Mouse (Mus musculus): ENCODE data around the gene Hcar2. TPM values are rescaled to one million over a fixed set of nuclear protein-coding genes. Genes with fewer than 3 reads are reported as not detected.

The Hcar2 gene
- polyA plus RNA-seq, 1 experiment from 2014 or later, result not detected

DNA sequence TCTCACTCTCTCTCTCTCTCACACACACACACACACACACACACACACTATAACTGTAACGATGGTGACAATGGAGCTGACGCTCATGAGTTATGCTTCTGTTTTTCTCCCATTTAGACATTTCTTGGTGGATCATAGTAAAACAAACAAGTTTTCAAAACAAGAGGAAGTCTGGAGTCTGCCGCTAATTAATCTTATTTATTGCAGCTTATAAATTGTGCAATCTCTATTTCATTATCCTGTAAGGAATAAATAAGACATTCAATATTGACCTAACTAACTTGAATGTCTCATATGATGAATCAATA, 44.1 kb downstream of the Hcar2 start:
- H3K27me3 ChIP-seq, result no peaks in the 10 kb centered on the region
- H3K36me3 ChIP-seq, result peaks cover 34% of the 10 kb centered on the region
- no peak for ATAC-seq (ENCODE audit: low FRiP score, low read depth)
- no peaks in the 10 kb centered on the region for H3K4me1 ChIP-seq
- H3K4me2 ChIP-seq (replicated peaks), result no peak overlapping the region
- H3K4me3 ChIP-seq, result no peak overlapping the region
- 98% methylated on average over 3 of the region's 3 CpGs for WGBS
- no peak overlapping the region for H3K9ac ChIP-seq (replicated peaks)
- no peak overlapping the region for H3K27ac ChIP-seq (replicated peaks)
- no peaks in the 10 kb centered on the region for H3K9me3 ChIP-seq

DNA sequence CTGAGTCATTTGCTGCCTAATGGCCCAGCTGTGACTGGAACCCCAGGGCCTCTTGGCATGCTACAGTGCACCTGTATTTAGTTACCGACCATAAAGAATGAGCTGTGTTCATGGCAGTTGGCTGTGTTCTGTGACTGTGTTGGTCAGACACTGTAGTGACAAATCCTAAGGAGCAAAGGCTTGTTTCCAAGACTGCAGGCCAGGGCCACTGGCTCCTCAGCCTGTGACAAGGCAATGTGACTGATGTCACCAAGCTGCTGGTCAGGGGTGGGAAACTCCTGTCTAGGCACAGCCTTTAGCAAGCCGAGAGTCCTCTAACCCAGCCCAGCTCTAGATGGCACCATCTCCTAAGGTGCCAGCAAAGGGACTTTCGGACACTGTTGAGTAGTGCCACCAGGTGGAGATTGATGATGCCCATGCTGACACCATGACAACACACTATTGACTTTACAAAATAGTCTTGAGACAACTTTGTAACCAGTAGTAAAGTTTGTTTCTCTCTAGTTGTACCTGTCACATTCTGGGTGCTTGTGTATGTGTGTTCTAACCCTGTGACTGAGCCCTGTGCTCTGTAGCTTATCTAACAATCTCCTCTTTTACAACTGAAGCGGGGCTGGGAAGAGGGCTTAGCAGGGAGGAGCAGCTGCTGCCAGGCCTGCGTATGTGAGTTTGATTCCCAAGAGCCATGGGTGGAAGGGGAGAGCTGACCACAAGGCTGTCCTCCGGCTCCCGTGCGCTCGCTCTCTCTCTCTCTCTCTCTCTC, 44.6 kb downstream of the Hcar2 start:
- Histone ChIP-seq H3K36me3 (peaks cover 37% of the 10 kb centered on the region), H3K4me2 (replicated peaks) (no peak overlapping the region), H3K27ac (replicated peaks) (no peak overlapping the region), H3K27me3 (no peaks in the 10 kb centered on the region), H3K9me3 (no peaks in the 10 kb centered on the region), H3K9ac (replicated peaks) (no peak overlapping the region), H3K4me3 (no peak overlapping the region), H3K4me1 (no peaks in the 10 kb centered on the region)
- ATAC-seq (ENCODE audit: low FRiP score, low read depth), result no peak
- 91% methylated on average over 8 of the region's 9 CpGs for WGBS

DNA sequence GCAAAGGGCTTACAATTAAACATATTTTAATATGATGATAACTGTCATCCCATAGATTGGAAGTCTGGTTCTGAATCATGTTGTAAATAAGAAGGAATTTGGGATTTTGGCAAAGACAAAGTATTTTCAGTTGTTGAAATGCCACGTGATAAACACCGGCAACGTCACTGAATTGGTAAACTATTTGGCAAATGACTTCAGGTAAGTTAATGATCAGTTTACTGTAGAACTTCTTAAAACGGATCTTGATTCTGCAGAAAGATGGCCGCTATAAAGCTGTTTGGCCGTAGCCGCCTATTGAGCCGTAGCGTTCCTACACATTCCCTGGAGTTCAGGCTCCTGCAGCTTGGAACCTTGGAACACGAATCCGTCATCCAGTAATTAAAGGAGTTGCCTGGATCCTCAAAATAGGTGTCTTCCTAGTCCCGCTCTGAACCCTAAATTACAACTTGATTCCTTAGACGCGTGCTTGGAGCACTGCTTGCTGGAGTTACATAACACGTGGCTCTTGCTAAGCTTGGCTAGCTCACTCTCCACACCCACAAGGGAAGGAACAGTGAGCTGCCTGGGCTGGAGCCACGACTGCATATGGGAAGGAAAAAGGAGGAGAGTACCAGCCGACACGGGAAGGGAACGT, 46.2 kb downstream of the Hcar2 start:
- Histone ChIP-seq H3K9ac (replicated peaks) (no peak overlapping the region), H3K27ac (replicated peaks) (no peak overlapping the region), H3K4me3 (no peak overlapping the region), H3K9me3 (no peaks in the 10 kb centered on the region), H3K4me2 (replicated peaks) (no peak overlapping the region), H3K4me1 (no peaks in the 10 kb centered on the region), H3K27me3 (no peaks in the 10 kb centered on the region), H3K36me3 (peaks cover 52% of the 10 kb centered on the region)
- ATAC-seq (ENCODE audit: low FRiP score, low read depth), result no peak
- WGBS, result 95% methylated on average over 19 of the region's 19 CpGs

DNA sequence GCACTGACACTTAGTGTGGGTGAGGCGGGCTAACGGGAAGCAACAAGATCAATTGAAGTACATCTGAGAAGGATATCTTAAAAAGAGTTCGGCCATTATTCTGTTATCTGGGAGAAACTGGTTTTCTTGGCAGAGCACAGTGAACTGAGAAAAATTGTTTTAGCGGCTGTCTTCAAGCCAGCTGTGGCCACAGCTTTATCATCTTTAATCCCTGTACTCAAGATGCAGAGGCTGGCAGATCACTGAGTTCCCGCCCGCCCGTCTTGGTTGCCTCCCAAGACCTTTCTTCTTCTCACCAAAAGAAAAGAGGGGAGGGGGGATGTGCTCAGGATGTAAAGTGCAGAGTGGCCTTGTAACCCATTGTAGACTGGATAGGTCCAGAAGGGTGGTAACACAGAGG, 48.4 kb downstream of the Hcar2 start:
- Histone ChIP-seq H3K36me3 (peaks cover 62% of the 10 kb centered on the region), H3K9ac (replicated peaks) (no peak overlapping the region), H3K4me2 (replicated peaks) (no peak overlapping the region), H3K27me3 (no peaks in the 10 kb centered on the region), H3K4me1 (no peaks in the 10 kb centered on the region), H3K27ac (replicated peaks) (no peak overlapping the region), H3K4me3 (no peak overlapping the region), H3K9me3 (no peaks in the 10 kb centered on the region)
- no peak for ATAC-seq (ENCODE audit: low FRiP score, low read depth)
- 81% methylated on average over 7 of the region's 7 CpGs for WGBS

Other genes with a start within 250 kb of the Hcar2 start
- gene Clip1, start 180.9 kb downstream of the Hcar2 start, polyA plus RNA-seq (2016; fragmentation: Nextera tagmentation; extraction: Ambion mirVana), result 65.7 and 69.8 TPM in 2 replicates
- gene Zcchc8, start 144.4 kb downstream of the Hcar2 start, polyA plus RNA-seq (2016; fragmentation: Nextera tagmentation; extraction: Ambion mirVana), result 92.4 and 97.3 TPM in 2 replicates
- gene Rsrc2, start 116.1 kb downstream of the Hcar2 start, polyA plus RNA-seq (2016; fragmentation: Nextera tagmentation; extraction: Ambion mirVana), result 174 and 182 TPM in 2 replicates
- gene Kntc1, start 115.8 kb downstream of the Hcar2 start, polyA plus RNA-seq (2016; fragmentation: Nextera tagmentation; extraction: Ambion mirVana), result 36.5 and 44.9 TPM in 2 replicates
- gene Hcar1, start 14.5 kb upstream of the Hcar2 start, polyA plus RNA-seq (2016; fragmentation: Nextera tagmentation; extraction: Ambion mirVana), result 0.35 and 0.50 TPM in 2 replicates
- gene Denr, start 41.7 kb upstream of the Hcar2 start, polyA plus RNA-seq (2016; fragmentation: Nextera tagmentation; extraction: Ambion mirVana), result 159 and 167 TPM in 2 replicates
- gene Gm43518, start 61.9 kb upstream of the Hcar2 start, polyA plus RNA-seq (2016; fragmentation: Nextera tagmentation; extraction: Ambion mirVana), result 1.8 and 3.4 TPM in 2 replicates
- 4.9 and 6.1 TPM in 2 replicates for gene Ccdc62, start 65.2 kb upstream of the Hcar2 start, polyA plus RNA-seq (2016; fragmentation: Nextera tagmentation; extraction: Ambion mirVana)
- 13.9 and 15.5 TPM in 2 replicates for gene Hip1r, start 108.1 kb upstream of the Hcar2 start, polyA plus RNA-seq (2016; fragmentation: Nextera tagmentation; extraction: Ambion mirVana)
- gene Vps37b, start 166.8 kb upstream of the Hcar2 start, polyA plus RNA-seq (2016; fragmentation: Nextera tagmentation; extraction: Ambion mirVana), result 68.0 and 74.2 TPM in 2 replicates
- gene Abcb9, start 230.3 kb upstream of the Hcar2 start, polyA plus RNA-seq (2016; fragmentation: Nextera tagmentation; extraction: Ambion mirVana), result 2.0 and 2.2 TPM in 2 replicates
- 15.9 and 23.3 TPM in 2 replicates for gene Ogfod2, start 246.8 kb upstream of the Hcar2 start, polyA plus RNA-seq (2016; fragmentation: Nextera tagmentation; extraction: Ambion mirVana)

Measured in midbrain, embryonic 12.5 days (tissue).